Mouse (Mus musculus) kidney, adult 2 months (tissue): Measurements from ENCODE around the gene Gpr107. TPM values are rescaled to one million over a fixed set of nuclear protein-coding genes. Genes with fewer than 3 reads are reported as not detected.
A peak's percentile ranks its signal among the peaks of the same experiment; 100 is the strongest.

Source experiments
- DNase-seq: peaks from one replicate; pipeline ENCODE4 v3.0.0; 2021
- H3K27ac ChIP-seq: fragments of 200-500 bp; 2 replicates; pipeline ENCODE4 v1.5.1; 2012; ENCODE audit warnings: low read depth, low read length, control low read depth, inconsistent platforms; ENCODE audit not compliant: insufficient read depth
- H3K27me3 ChIP-seq: fragments of 200-500 bp; replicated peaks from 2 replicates; pipeline ENCODE4 v1.6.1; 2012; ENCODE audit warnings: mild to moderate bottlenecking, moderate library complexity, low read length, inconsistent platforms; ENCODE audit not compliant: control insufficient read depth, insufficient read depth
- H3K36me3 ChIP-seq: fragments of 200-500 bp; 2 replicates; pipeline ENCODE4 v1.6.1; 2012; ENCODE audit warnings: mild to moderate bottlenecking, moderate library complexity, low read length, inconsistent platforms; ENCODE audit not compliant: control insufficient read depth, insufficient read depth
- H3K4me1 ChIP-seq: fragments of 200-500 bp; 2 replicates; pipeline ENCODE4 v1.6.1; 2011; ENCODE audit warnings: low read length; ENCODE audit not compliant: control insufficient read depth, insufficient read depth
- H3K4me3 ChIP-seq: fragments of 200-500 bp; 2 replicates; pipeline ENCODE4 v1.5.1; 2011; ENCODE audit warnings: mild to moderate bottlenecking, low read depth, low read length, control low read depth; ENCODE audit not compliant: insufficient read depth
- CTCF ChIP-seq: fragments of 200-500 bp; conservative IDR thresholded peaks from 2 replicates; pipeline ENCODE4 v1.5.1; 2011; ENCODE audit warnings: low read depth, mild to moderate bottlenecking, control low read depth, low read length, moderate library complexity, mixed read lengths; ENCODE audit not compliant: insufficient read depth, insufficient read length
- POLR2A ChIP-seq: fragments of 200-500 bp; IDR thresholded peaks from one replicate; pipeline ENCODE4 v1.6.1; 2011; ENCODE audit warnings: low read depth, low read length, control low read depth
- WGBS: fragments of 180-500 bp; shearing (Covaris S2); methylation state at CpG from one replicate; pipeline ENCODE4 v1.1.7; 2018; 5-methylcytosine and 5-hydroxymethylcytosine counted together
- polyA plus RNA-seq: library from polyadenylated mRNA; depleted of rRNA; stranded (reverse); fragments of >200 nt; gene quantifications from 2 replicates; pipeline ENCODE4 v1.2.3, GENCODE M21; 2012

Gpr107 gene
- polyA plus RNA-seq, 1 experiment, result 22.2 TPM

DNA sequence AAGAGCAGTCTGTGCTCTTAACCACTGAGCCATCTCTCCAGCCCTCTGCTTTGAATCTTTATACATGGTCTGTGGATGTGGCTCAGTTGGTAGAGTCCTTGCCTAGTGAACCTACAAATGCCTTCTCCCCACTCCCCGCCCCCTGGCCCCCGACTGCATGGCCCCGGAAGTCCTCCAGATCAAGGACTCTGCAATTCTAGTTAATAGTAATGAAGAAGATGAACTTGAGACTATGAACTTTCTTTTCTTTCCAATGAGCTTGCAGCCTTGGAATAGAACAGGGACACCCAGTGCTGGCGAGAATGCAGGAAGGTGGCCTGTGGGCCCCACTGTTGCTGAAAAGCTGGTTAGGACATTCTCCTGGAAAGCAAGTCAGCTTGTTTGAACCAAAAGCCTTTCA, 100.1 kb downstream of the Gpr107 start:
- TF ChIP-seq CTCF, result no peak
- Histone ChIP-seq H3K4me1 (peaks cover 16% of the 10 kb centered on the region), H3K27me3 (no peaks in the 10 kb centered on the region), H3K4me3 (no peak overlapping the region), H3K36me3 (no peaks in the 10 kb centered on the region), H3K27ac (no peak overlapping the region)
- 75% methylated on average over 4 of the region's 4 CpGs for whole genome bisulfite sequencing
- peak; percentile 84 for DNase-seq

DNA sequence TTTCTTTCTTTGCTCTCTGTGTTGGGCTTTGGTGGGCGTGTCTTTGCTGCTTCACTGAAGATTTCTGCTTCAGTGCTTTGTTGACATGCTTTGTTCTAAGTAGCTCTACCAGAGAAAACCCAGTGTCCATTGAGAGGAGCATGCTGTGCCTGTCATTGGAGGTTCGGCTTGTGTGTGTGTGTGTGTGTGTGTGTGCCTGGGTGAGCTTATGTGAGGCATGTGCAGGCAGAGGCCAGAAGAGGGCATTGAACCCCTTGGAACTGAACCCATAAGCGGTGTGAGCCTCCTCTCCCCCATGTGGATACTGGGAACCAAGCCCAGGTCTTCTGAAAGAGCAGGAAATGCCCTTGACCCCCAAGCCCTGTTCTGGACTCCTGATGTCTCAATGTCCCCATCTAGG, 101.3 kb downstream of the Gpr107 start:
- Histone ChIP-seq H3K36me3 (no peaks in the 10 kb centered on the region), H3K27ac (no peak overlapping the region), H3K4me1 (peaks cover 18% of the 10 kb centered on the region), H3K4me3 (no peak overlapping the region), H3K27me3 (no peaks in the 10 kb centered on the region)
- no peak for TF ChIP-seq CTCF
- TF ChIP-seq POLR2A, result no peak
- DNase-seq, result peak; percentile 72
- 53% methylated on average over 3 of the region's 3 CpGs for WGBS

DNA sequence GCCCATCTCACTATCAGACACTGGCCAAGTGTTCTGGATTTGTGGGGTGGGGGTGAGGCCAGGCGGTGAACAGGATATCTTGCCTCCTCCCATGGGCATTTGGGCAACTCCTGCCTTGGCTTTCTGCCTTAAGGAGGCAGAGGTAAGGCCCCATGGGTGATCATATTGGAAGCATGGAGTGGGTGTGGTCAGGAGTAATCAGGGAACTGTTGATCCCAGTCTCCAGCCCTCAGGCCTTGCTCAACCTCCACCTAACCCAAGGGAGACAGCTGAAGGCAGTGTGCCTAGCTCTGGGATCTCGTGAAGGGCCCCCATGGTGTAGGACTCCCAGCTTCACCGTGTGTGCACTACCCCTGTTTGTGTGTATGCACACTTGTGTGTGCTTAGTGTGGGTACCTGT, 102.7 kb downstream of the Gpr107 start:
- no peak overlapping the region for H3K27ac ChIP-seq
- 88% methylated on average over 3 of the region's 3 CpGs for WGBS
- no peak overlapping the region for H3K4me3 ChIP-seq
- H3K4me1 ChIP-seq, result peaks cover 21% of the 10 kb centered on the region
- no peak for DNase-seq
- no peaks in the 10 kb centered on the region for H3K36me3 ChIP-seq
- no peak for TF ChIP-seq POLR2A
- no peak for TF ChIP-seq CTCF
- H3K27me3 ChIP-seq, result no peaks in the 10 kb centered on the region

DNA sequence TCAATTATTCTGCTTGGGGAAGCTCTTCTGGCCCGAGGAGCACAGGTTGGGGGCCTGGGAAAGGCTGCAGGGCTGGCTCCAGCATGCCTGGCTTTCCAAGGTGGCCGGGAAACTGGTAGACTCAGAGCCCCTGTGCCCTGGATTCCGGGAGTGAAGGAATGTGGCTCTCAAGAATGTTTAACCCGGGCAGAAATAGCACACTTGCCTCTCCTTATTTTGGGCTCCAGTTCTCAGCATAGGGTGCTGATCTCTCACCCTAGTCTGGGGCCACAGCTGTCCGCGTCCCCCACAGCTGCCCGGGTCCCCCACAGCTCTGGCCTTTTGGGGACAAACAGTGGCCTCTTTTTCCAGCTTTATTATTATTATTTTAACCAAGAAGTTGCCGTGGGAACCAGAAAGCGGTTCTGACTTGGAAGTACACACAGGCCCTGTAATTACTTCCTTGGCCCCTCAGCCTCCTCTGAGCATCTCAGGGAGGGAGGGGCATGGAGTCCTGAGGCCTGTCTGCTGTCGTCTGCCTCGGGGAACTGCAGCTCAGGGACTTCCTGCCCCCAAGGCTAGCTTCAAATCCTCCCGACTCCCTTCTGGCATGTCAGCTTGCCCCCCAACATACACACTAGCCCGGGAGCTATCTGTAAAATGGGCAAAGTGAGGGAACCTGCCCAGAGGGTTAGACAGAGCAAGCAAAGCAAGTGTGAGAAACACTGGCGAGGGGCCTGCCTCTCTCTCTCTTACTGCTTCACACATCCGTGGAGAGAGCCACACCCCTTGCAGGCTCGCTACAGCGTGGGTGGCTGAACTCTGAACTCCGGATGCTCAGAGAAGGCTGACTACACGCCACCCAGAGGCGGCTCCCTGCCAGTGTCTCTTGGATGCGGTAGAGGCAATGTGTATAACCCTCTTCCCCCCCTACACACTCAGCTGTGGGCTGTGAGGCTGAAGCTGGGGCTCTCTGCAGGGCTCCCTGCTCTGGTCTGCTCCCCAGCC, 104.1 kb downstream of the Gpr107 start:
- H3K36me3 ChIP-seq, result no peaks in the 10 kb centered on the region
- H3K27me3 ChIP-seq, result no peaks in the 10 kb centered on the region
- WGBS, result 12% methylated on average over 21 of the region's 21 CpGs
- DNase-seq, result peak; percentile 84
- peaks cover 21% of the 10 kb centered on the region for H3K4me1 ChIP-seq
- H3K27ac ChIP-seq, result peak overlapping the region; percentile 56
- H3K4me3 ChIP-seq, result no peak overlapping the region
- TF ChIP-seq POLR2A (no peak), CTCF (peak; percentile 50; the same call in 1 of the 2 replicates)

DNA sequence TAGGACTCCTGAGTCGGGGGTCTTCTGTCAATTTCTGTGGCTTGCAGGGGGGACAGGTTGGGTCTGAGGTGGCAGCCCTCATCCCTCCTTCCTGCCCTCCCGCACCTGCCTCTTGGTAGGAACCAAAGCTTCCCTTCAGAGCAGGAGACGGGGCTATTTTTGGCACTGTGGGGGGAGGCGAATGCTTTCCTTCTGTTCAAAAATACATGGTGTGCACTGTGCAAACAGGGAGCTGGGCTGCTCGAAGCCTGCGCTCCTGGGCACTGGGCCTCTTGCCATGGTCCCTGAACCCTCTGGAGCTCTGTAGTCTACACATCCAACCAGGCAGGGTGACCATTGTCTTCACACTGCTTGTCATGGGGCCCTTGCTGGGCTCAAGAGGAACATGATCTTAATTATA, 105.0 kb downstream of the Gpr107 start:
- 44% methylated on average over 6 of the region's 6 CpGs for WGBS
- no peak for TF ChIP-seq POLR2A
- no peak for TF ChIP-seq CTCF
- no peaks in the 10 kb centered on the region for H3K36me3 ChIP-seq
- H3K4me1 ChIP-seq, result peaks cover 21% of the 10 kb centered on the region
- no peaks in the 10 kb centered on the region for H3K27me3 ChIP-seq
- no peak overlapping the region for H3K27ac ChIP-seq
- no peak overlapping the region for H3K4me3 ChIP-seq
- no peak for DNase-seq

DNA sequence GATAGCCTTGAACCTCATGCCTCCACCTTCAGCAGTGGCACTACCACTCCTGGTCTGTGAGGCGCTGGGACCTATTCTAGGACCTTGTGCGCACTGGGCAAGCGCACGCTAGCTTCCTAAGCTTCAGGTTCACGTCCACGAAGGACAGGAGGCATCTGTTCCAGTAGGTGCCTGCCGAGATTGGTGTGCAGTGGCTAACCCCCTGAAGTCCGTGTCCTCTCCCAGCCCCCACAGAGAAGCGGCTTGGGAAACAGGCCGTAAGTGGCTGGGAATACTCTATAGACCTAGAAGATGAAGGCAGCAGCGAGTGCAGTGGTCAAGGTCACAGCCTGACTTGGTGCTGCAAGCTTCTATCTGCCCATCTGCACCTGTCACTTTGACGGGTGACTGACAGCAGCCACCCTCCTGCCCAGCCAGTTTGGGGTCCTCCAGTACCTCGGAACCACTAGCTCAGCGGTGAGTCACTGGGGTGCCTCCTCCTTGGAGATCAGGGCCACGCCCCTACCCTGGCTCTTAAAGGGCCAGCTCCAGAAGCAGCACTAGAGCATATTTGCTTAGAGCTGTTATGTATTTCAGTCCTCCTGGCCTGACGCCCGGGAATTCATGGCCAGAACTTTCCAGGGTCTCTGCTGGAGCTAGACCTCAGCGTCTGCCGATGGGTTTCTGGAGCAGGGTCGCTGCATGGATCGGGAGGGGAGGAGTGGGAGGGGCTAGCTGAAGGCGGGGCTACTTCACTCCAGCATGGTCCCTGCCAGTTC, 106.7 kb downstream of the Gpr107 start:
- 13% methylated on average over 22 of the region's 22 CpGs for WGBS
- Histone ChIP-seq H3K4me3 (peak overlapping the region; percentile 74), H3K36me3 (no peaks in the 10 kb centered on the region), H3K4me1 (peaks cover 21% of the 10 kb centered on the region), H3K27ac (peak overlapping the region; percentile 30; the same call in 1 of the 2 replicates), H3K27me3 (no peaks in the 10 kb centered on the region)
- no peak for TF ChIP-seq POLR2A
- no peak for TF ChIP-seq CTCF
- DNase-seq, result peak; percentile 84
